ENCODE assay signal across 24 mouse cellular contexts in genomic region chr2:30539305-30539704, GRCm38 (mm10). TPM values are rescaled to one million over a fixed set of nuclear protein-coding genes. Genes with fewer than 3 reads are reported as not detected.
"Had no signal": no experiment of that assay in that cellular context is flagged by ENCODE, and none has a peak within 500 bp of the region (broad histone marks: within the 10 kb centered on the region; RNA-seq: fewer than 3 reads in every experiment).

No protein-coding gene starts in this region.

- H3K36me3 ChIP-seq: heart, embryonic 13.5 days; heart, embryonic 15.5 days; hindbrain, embryonic 13.5 days; hindbrain, embryonic 15.5 days; kidney, embryonic 15.5 days had no signal

- H3K9ac ChIP-seq: heart, embryonic 13.5 days; heart, embryonic 15.5 days; hindbrain, embryonic 13.5 days; hindbrain, embryonic 15.5 days; kidney, embryonic 15.5 days had no signal

- H3K9me3 ChIP-seq: heart, embryonic 13.5 days; heart, embryonic 15.5 days; hindbrain, embryonic 13.5 days; hindbrain, embryonic 15.5 days; kidney, embryonic 15.5 days had no signal

- H3K27me3 ChIP-seq: heart, embryonic 13.5 days; heart, embryonic 15.5 days; hindbrain, embryonic 13.5 days; hindbrain, embryonic 15.5 days; kidney, embryonic 15.5 days had no signal

- H3K4me3 ChIP-seq: heart, adult 2 months; heart, embryonic 13.5 days; heart, embryonic 15.5 days; hindbrain, embryonic 13.5 days; hindbrain, embryonic 15.5 days; kidney, embryonic 15.5 days; layer of hippocampus, adult 2 months; left cerebral cortex, adult 2 months had no signal

- H3K27ac ChIP-seq: heart, adult 2 months; heart, embryonic 13.5 days; heart, embryonic 15.5 days; hindbrain, embryonic 13.5 days; hindbrain, embryonic 15.5 days; hindbrain, postnatal 0 days; kidney, embryonic 15.5 days; kidney, postnatal 0 days; layer of hippocampus, adult 2 months; left cerebral cortex, adult 2 months had no signal

- DNase-seq: gastrocnemius, postnatal 14 days; gastrocnemius, postnatal 36 days; heart, adult 11 months; heart, adult 2 months; heart, postnatal 14 days; heart, postnatal 36 days; kidney, adult 11 months; kidney, adult 2 months; kidney, adult 9 months; kidney, postnatal 14 days; kidney, postnatal 36 days; liver had no signal

- H3K4me2 ChIP-seq: heart, embryonic 11.5 days; heart, embryonic 13.5 days; heart, embryonic 15.5 days; hindbrain, embryonic 13.5 days; hindbrain, embryonic 15.5 days; kidney, embryonic 15.5 days; liver, embryonic 11.5 days had no signal

- ATAC-seq: hindbrain, postnatal 0 days; intestine, embryonic 16.5 days had no signal

RNA-seq across cellular contexts. Expression of gene Cstad, which starts 55.5 kb away (rescaled TPM):
- polyA plus RNA-seq: liver, embryonic 11.5 days had no signal
